Mouse (Mus musculus) bone marrow, adult 2 months (tissue): ENCODE measurements at regions not wholly inside any gene's neighbourhood (a gene's known extent, or its start where the extent isn't known, plus 50 kb on each side); places are given as distances from the start of the nearest gene placed in this dataset.

Source experiments
- H3K27ac ChIP-seq: fragments of 200-500 bp; 2 replicates; pipeline ENCODE4 v1.5.1; 2012; ENCODE audit warnings: low read depth, mild to moderate bottlenecking, control low read depth, inconsistent platforms, low read length; ENCODE audit not compliant: control insufficient read depth, poor library complexity, insufficient read depth
- H3K4me1 ChIP-seq: fragments of 200-500 bp; 2 replicates; pipeline ENCODE4 v1.6.1; 2011; ENCODE audit warnings: low read length; ENCODE audit not compliant: control insufficient read depth, insufficient read depth
- H3K4me3 ChIP-seq: fragments of 200-500 bp; replicated peaks from 2 replicates; pipeline ENCODE3; 2011; ENCODE audit warnings: mild to moderate bottlenecking, low read depth, low read length, control low read depth; ENCODE audit not compliant: control insufficient read depth
- CTCF ChIP-seq: fragments of 200-500 bp; IDR thresholded peaks from 2 replicates; pipeline ENCODE4 v1.5.1; 2011; ENCODE audit warnings: low read length, control low read depth; ENCODE audit not compliant: control insufficient read depth, insufficient read depth
- POLR2A ChIP-seq: fragments of 200-500 bp; IDR thresholded peaks from 2 replicates; pipeline ENCODE4 v1.6.1; 2011; ENCODE audit warnings: low read depth, mild to moderate bottlenecking, control low read depth, low read length, borderline replicate concordance; ENCODE audit not compliant: control insufficient read depth
- WGBS: fragments of 180-500 bp; shearing (Covaris S2); methylation state at CpG from one replicate; pipeline ENCODE4 v1.1.7; 2018; 5-methylcytosine and 5-hydroxymethylcytosine counted together

GRCm38 (mm10) chr3:58203806-58204205, 210.7 kb upstream of the Tsc22d2 start:
- Histone ChIP-seq H3K4me1 (no peaks in the 10 kb centered on the region), H3K4me3 (no peak overlapping the region), H3K27ac (no peak overlapping the region)
- no peak for TF ChIP-seq CTCF
- no peak for TF ChIP-seq POLR2A
- WGBS: 74% methylated on average over 2 of the region's 2 CpGs

GRCm38 (mm10) chr3:58205526-58205925, 209.0 kb upstream of the Tsc22d2 start:
- Histone ChIP-seq H3K4me3 (no peak overlapping the region), H3K4me1 (no peaks in the 10 kb centered on the region), H3K27ac (no peak overlapping the region)
- 67% methylated on average over 2 of the region's 2 CpGs for WGBS
- TF ChIP-seq CTCF (no peak), POLR2A (no peak)

- H3K27ac ChIP-seq: no peak overlapping the region
- 66% methylated on average over 5 of the region's 5 CpGs for WGBS
- TF ChIP-seq POLR2A: no peak
- no peaks in the 10 kb centered on the region for H3K4me1 ChIP-seq
- no peak overlapping the region for H3K4me3 ChIP-seq
Measured at GRCm38 (mm10) chr3:58206776-58207398, 207.6 kb upstream of the Tsc22d2 start.

- no peaks in the 10 kb centered on the region for H3K4me1 ChIP-seq
- no peak overlapping the region for H3K27ac ChIP-seq
- no peak overlapping the region for H3K4me3 ChIP-seq
- WGBS: 46% methylated on average over 3 of the region's 3 CpGs
- TF ChIP-seq CTCF: no peak
- TF ChIP-seq POLR2A: no peak
Measured at GRCm38 (mm10) chr3:58211016-58211415, 203.5 kb upstream of the Tsc22d2 start.

- 78% methylated on average over 2 of the region's 2 CpGs for WGBS
- Histone ChIP-seq H3K27ac (no peak overlapping the region), H3K4me3 (no peak overlapping the region), H3K4me1 (no peaks in the 10 kb centered on the region)
- no peak for TF ChIP-seq POLR2A
- TF ChIP-seq CTCF: no peak
Measured at GRCm38 (mm10) chr3:58224696-58225095, 189.8 kb upstream of the Tsc22d2 start.

- H3K4me1 ChIP-seq: no peaks in the 10 kb centered on the region
- WGBS: 80% methylated on average over 7 of the region's 7 CpGs
- H3K4me3 ChIP-seq: no peak overlapping the region
- H3K27ac ChIP-seq: no peak overlapping the region
- TF ChIP-seq CTCF (no peak), POLR2A (no peak)
Measured at GRCm38 (mm10) chr3:58226447-58227321, 187.8 kb upstream of the Tsc22d2 start.

- H3K27ac ChIP-seq: no peak overlapping the region
- H3K4me1 ChIP-seq: no peaks in the 10 kb centered on the region
- no peak overlapping the region for H3K4me3 ChIP-seq
- WGBS: 86% methylated on average over 5 of the region's 5 CpGs
- no peak for TF ChIP-seq POLR2A
Measured at GRCm38 (mm10) chr3:58227322-58227627, 187.2 kb upstream of the Tsc22d2 start.

GRCm38 (mm10) chr3:58228189-58228588, 186.3 kb upstream of the Tsc22d2 start:
- H3K4me3 ChIP-seq: no peak overlapping the region
- TF ChIP-seq CTCF (no peak), POLR2A (no peak)
- no peaks in the 10 kb centered on the region for H3K4me1 ChIP-seq
- H3K27ac ChIP-seq: no peak overlapping the region
- WGBS: 43% methylated on average over 3 of the region's 3 CpGs

- WGBS: 71% methylated on average over 2 of the region's 2 CpGs
- no peak overlapping the region for H3K27ac ChIP-seq
- H3K4me1 ChIP-seq: no peaks in the 10 kb centered on the region
- no peak overlapping the region for H3K4me3 ChIP-seq
- TF ChIP-seq CTCF: no peak
- no peak for TF ChIP-seq POLR2A
Measured at GRCm38 (mm10) chr3:58231746-58232145, 182.8 kb upstream of the Tsc22d2 start.

GRCm38 (mm10) chr3:58233296-58233695, 181.2 kb upstream of the Tsc22d2 start:
- Histone ChIP-seq H3K4me1 (no peaks in the 10 kb centered on the region), H3K4me3 (no peak overlapping the region), H3K27ac (no peak overlapping the region)
- WGBS: 65% methylated on average over 2 of the region's 2 CpGs
- TF ChIP-seq POLR2A (no peak), CTCF (no peak)
